Mouse (Mus musculus): ENCODE data around the gene Cit.

DNA sequence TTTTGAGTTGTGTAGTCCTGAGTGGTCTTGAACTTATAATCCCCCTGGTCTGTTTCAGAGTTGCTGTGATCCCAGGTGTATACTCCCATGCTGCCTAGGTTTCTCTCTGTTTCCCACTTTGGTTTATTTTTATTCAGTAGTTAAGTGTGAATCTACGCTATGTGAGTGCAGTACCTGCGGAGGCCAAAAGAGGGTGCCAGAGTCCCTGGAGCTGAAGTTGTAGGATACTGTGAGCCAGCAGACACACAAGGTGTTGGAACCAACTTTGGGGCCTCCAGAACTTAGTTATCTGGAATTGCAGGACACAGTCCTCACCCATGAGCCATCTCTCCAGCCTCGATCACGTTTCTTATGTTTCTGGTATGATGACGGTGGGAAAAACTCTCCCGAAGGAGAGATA lies 108.1 kb downstream of the Cit start:
- TF ChIP-seq CTCF (IDR thresholded peaks at IDR 0.05) (peak; percentile 62), POLR2A (IDR thresholded peaks at IDR 0.05; ENCODE audit: insufficient read depth, low read depth, low read length) (no peak), EP300 (IDR thresholded peaks at IDR 0.05; ENCODE audit: insufficient read depth, low read depth, low read length) (no peak)

Measured in heart, adult 2 months (tissue).